Mouse (Mus musculus) lung, adult 2 months (tissue): Measurements from ENCODE around the gene Hipk2.

Source experiments
- CTCF ChIP-seq: fragments of 200-500 bp; IDR thresholded peaks from 2 replicates; pipeline ENCODE4 v1.5.1; 2011; ENCODE audit warnings: mild to moderate bottlenecking, low read length, control low read depth; ENCODE audit not compliant: insufficient read depth
- POLR2A ChIP-seq: fragments of 200-500 bp; IDR thresholded peaks from 2 replicates; pipeline ENCODE4 v1.6.1; 2011; ENCODE audit warnings: low read depth, mild to moderate bottlenecking, control low read depth, low read length, borderline replicate concordance; ENCODE audit errors: extremely low read depth

- TF ChIP-seq CTCF (no peak), POLR2A (no peak)
Measured at GRCm38 (mm10) chr6:38713957-38714898, 161.7 kb downstream of the Hipk2 start.
